Mouse (Mus musculus): Measurements from ENCODE around the gene Ndufaf3.
"Not testable (repeated sequence)": the region's sequence is repeated elsewhere in the genome, so short reads cannot be mapped to it uniquely, and the experiment has no call there.

The Ndufaf3 gene

GRCm38 (mm10) chr9:108566815-108567776 is at the start of gene Ndufaf3:
Gene Ndufaf3 (minus strand): TSS chr9:108567434.
- peak; percentile 91 to 95 for DNase-seq (ENCODE audit: low spot score in 2 of 2)

- no peak for DNase-seq (ENCODE audit: low spot score in 2 of 2)
These were observed 44.3 kb upstream of the Ndufaf3 start for GRCm38 (mm10) chr9:108611488-108611887.

GRCm38 (mm10) chr9:108608889-108609288 is 41.7 kb upstream of the Ndufaf3 start:
- DNase-seq (ENCODE audit: low spot score in 2 of 2): no peak

- DNase-seq (ENCODE audit: low spot score in 2 of 2): not testable (repeated sequence)
These were observed 40.7 kb upstream of the Ndufaf3 start for GRCm38 (mm10) chr9:108607929-108608328.

- no peak for DNase-seq (ENCODE audit: low spot score in 2 of 2)
These were observed 34.8 kb upstream of the Ndufaf3 start for GRCm38 (mm10) chr9:108601986-108602385.

GRCm38 (mm10) chr9:108600011-108600410 is 32.8 kb upstream of the Ndufaf3 start:
- DNase-seq (ENCODE audit: low spot score in 2 of 2): no peak

GRCm38 (mm10) chr9:108599021-108599566 is 31.9 kb upstream of the Ndufaf3 start:
- DNase-seq (ENCODE audit: low spot score in 2 of 2): no peak

- peak; percentile 57 to 76 for DNase-seq (ENCODE audit: low spot score in 2 of 2)
These were observed 29.9 kb upstream of the Ndufaf3 start, which contains the start of gene P4htm for GRCm38 (mm10) chr9:108596998-108597764. Gene P4htm (minus strand): TSS chr9:108597667.

- DNase-seq (ENCODE audit: low spot score in 2 of 2): no peak
These were observed 27.1 kb upstream of the Ndufaf3 start for GRCm38 (mm10) chr9:108594354-108594753.

- no peak for DNase-seq (ENCODE audit: low spot score in 2 of 2)
These were observed 24.2 kb upstream of the Ndufaf3 start for GRCm38 (mm10) chr9:108591462-108591861.

GRCm38 (mm10) chr9:108589229-108589628 is 22.0 kb upstream of the Ndufaf3 start:
- no peak for DNase-seq (ENCODE audit: low spot score in 2 of 2)

GRCm38 (mm10) chr9:108587571-108588180 is 20.4 kb upstream of the Ndufaf3 start:
- DNase-seq (ENCODE audit: low spot score in 2 of 2): peak; percentile 71

- no peak for DNase-seq (ENCODE audit: low spot score in 2 of 2)
These were observed 12.1 kb upstream of the Ndufaf3 start for GRCm38 (mm10) chr9:108579344-108579690.

- peak; percentile 93 to 94 for DNase-seq (ENCODE audit: low spot score in 2 of 2)
These were observed 11.5 kb upstream of the Ndufaf3 start, which contains the start of gene Wdr6 for GRCm38 (mm10) chr9:108578545-108579343. Gene Wdr6 (minus strand): TSS chr9:108578739.

GRCm38 (mm10) chr9:108577934-108578544 is 10.8 kb upstream of the Ndufaf3 start:
- DNase-seq (ENCODE audit: low spot score in 2 of 2): peak; percentile 52 to 74

GRCm38 (mm10) chr9:108577025-108577424 is 9.8 kb upstream of the Ndufaf3 start:
- no peak for DNase-seq (ENCODE audit: low spot score in 2 of 2)

- DNase-seq (ENCODE audit: low spot score in 2 of 2): no peak
These were observed 8.4 kb upstream of the Ndufaf3 start for GRCm38 (mm10) chr9:108575321-108576297.

GRCm38 (mm10) chr9:108574921-108575320 is 7.7 kb upstream of the Ndufaf3 start:
- no peak for DNase-seq (ENCODE audit: low spot score in 2 of 2)

Data from urinary bladder, postnatal 4 days (tissue).